In the genomic region with DNA sequence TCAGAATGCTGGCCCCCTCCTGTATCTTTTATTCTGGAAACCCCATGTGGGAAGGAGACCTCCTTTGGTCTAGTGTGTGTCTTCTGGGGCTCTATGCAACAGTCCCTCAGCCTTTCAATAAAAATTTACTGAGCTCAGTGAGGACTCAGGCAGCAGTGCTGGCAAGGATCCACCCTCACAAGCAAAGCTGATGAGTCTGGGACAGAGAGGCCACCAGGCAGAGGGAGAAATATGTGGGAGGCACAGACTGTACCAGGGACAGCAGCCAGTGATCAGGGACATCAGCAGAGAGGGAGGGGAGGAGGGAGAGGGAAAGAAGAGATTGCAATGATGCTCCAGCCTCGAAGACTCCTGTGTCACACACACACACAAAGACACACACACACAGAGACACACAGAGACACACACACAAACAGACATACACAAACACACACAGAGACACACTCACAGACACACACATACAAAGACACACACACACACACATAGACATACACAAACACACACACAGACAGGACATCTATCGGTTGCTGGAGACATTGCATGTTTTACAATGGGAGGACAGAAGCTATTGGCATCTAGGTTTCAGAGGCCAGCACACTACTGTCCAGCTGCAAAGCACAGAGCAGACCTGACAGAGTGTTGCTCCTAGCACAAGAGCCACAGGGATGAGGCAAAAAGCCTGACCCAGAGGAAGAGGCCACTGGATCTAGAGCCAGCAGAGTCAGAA, we compare ENCODE assay signal across 10 mouse cellular contexts. TPM values are rescaled to one million over a fixed set of nuclear protein-coding genes. Genes with fewer than 3 reads are reported as not detected.
DNase-seq lines count a peak whose midpoint lies in the region; ATAC-seq lines count a peak whose summit lies in the region.
"Had no signal": no experiment of that assay in that cellular context is flagged by ENCODE, and none has a peak within 500 bp of the region (broad histone marks: within the 10 kb centered on the region; RNA-seq: fewer than 3 reads in every experiment).

No protein-coding gene starts in this region.

- no peaks in the 10 kb centered on the region for H3K9me3 ChIP-seq in hindbrain, embryonic 16.5 days (ENCODE audit: control insufficient read depth, low read length)
- no peaks in the 10 kb centered on the region for H3K9me3 ChIP-seq in hindbrain, embryonic 11.5 days (ENCODE audit: control insufficient read depth, low read length)
- H3K9me3 ChIP-seq in embryonic facial prominence, embryonic 10.5 days: no peaks in the 10 kb centered on the region
- H3K9me3 ChIP-seq: embryonic facial prominence, embryonic 12.5 days had no signal

- H3K36me3 ChIP-seq in hindbrain, embryonic 16.5 days (ENCODE audit: control insufficient read depth, insufficient read depth, low read length): no peaks in the 10 kb centered on the region
- no peaks in the 10 kb centered on the region for H3K36me3 ChIP-seq in hindbrain, embryonic 11.5 days (ENCODE audit: control insufficient read depth, insufficient read depth, low read length)
- H3K36me3 ChIP-seq in embryonic facial prominence, embryonic 10.5 days (replicated peaks): no peaks in the 10 kb centered on the region
- H3K36me3 ChIP-seq: embryonic facial prominence, embryonic 12.5 days had no signal

- H3K4me3 ChIP-seq in hindbrain, embryonic 16.5 days (ENCODE audit: low read length): no peak overlapping the region
- no peak overlapping the region for H3K4me3 ChIP-seq in hindbrain, embryonic 11.5 days (ENCODE audit: low read depth, low read length)
- no peak overlapping the region for H3K4me3 ChIP-seq in embryonic facial prominence, embryonic 10.5 days
- H3K4me3 ChIP-seq: embryonic facial prominence, embryonic 12.5 days had no signal

- no peaks in the 10 kb centered on the region for H3K27me3 ChIP-seq in hindbrain, embryonic 16.5 days (replicated peaks; ENCODE audit: control insufficient read depth, insufficient read depth, low read length)
- no peaks in the 10 kb centered on the region for H3K27me3 ChIP-seq in hindbrain, embryonic 11.5 days (ENCODE audit: control insufficient read depth, insufficient read depth, low read length)
- no peaks in the 10 kb centered on the region for H3K27me3 ChIP-seq in embryonic facial prominence, embryonic 10.5 days (replicated peaks; ENCODE audit: low read depth, poor library complexity, severe bottlenecking)
- H3K27me3 ChIP-seq: embryonic facial prominence, embryonic 12.5 days had no signal

- H3K4me1 ChIP-seq in hindbrain, embryonic 16.5 days (ENCODE audit: control insufficient read depth, insufficient read depth, low read depth, low read length): peaks cover 11% of the 10 kb centered on the region; the same call in 1 of the 2 replicates
- no peaks in the 10 kb centered on the region for H3K4me1 ChIP-seq in hindbrain, embryonic 11.5 days (replicated peaks; ENCODE audit: control insufficient read depth, insufficient read depth, low read length)
- H3K4me1 ChIP-seq in embryonic facial prominence, embryonic 10.5 days: peaks cover 40% of the 10 kb centered on the region
- H3K4me1 ChIP-seq: embryonic facial prominence, embryonic 12.5 days had no signal

- ATAC-seq in hindbrain, embryonic 16.5 days: peak; percentile 32; the same call in 1 of the 2 replicates
- no peak for ATAC-seq in hindbrain, embryonic 11.5 days (ENCODE audit: low FRiP score)
- ATAC-seq in megakaryocyte-erythroid progenitor cell, adult 5-6 weeks (replicated peaks; ENCODE audit: low FRiP score, low TSS enrichment, poor library complexity, severe bottlenecking): no peak

- H3K9ac ChIP-seq in hindbrain, embryonic 16.5 days (ENCODE audit: low read depth, low read length): no peak overlapping the region
- H3K9ac ChIP-seq in hindbrain, embryonic 11.5 days (ENCODE audit: low read depth, low read length): no peak overlapping the region
- H3K9ac ChIP-seq: embryonic facial prominence, embryonic 12.5 days had no signal

- no peak overlapping the region for H3K4me2 ChIP-seq in hindbrain, embryonic 16.5 days (ENCODE audit: low read length)
- no peak overlapping the region for H3K4me2 ChIP-seq in hindbrain, embryonic 11.5 days (replicated peaks; ENCODE audit: low read depth, low read length)
- H3K4me2 ChIP-seq: embryonic facial prominence, embryonic 12.5 days had no signal

- no peak for DNase-seq in hindbrain, embryonic 11.5 days (ENCODE audit: low spot score)
- DNase-seq in cerebellum, adult 9-10 months: peak; percentile 34
- peak; percentile 34 for DNase-seq in gastrocnemius, postnatal 10 days
- peak; percentile 77 to 78 for DNase-seq in left cerebral cortex, postnatal 36 days (ENCODE audit: low spot score in 2 of 2)
- DNase-seq in embryo, embryonic 10 days (ENCODE audit: low spot score): no peak
- DNase-seq in embryonic facial prominence, embryonic 10.5 days (ENCODE audit: low spot score): no peak

- H3K27ac ChIP-seq in hindbrain, embryonic 16.5 days (ENCODE audit: low read depth, low read length): no peak overlapping the region
- H3K27ac ChIP-seq in hindbrain, embryonic 11.5 days (ENCODE audit: low read depth, low read length): no peak overlapping the region
- H3K27ac ChIP-seq in embryonic facial prominence, embryonic 10.5 days (replicated peaks): no peak overlapping the region
- H3K27ac ChIP-seq: embryonic facial prominence, embryonic 12.5 days had no signal

- intact Hi-C loops in left cerebral cortex, postnatal 36 days (cut with DNase I): loop anchor here (5.0 kb wide), 1 partner anchor 100 kb away; no protein-coding TSS in a partner anchor

- WGBS in hindbrain, embryonic 16.5 days: 76% methylated on average over 2 of the region's 2 CpGs
- WGBS in hindbrain, embryonic 11.5 days: 85% methylated on average over 2 of the region's 2 CpGs
- WGBS in embryonic facial prominence, embryonic 10.5 days: 74% methylated on average over 2 of the region's 2 CpGs

RNA-seq across cellular contexts. Expression of a gene that starts 27.6 kb away (rescaled TPM):
- 1.2 TPM in 2 replicates for polyA plus RNA-seq in hindbrain, embryonic 16.5 days (2015; fragmentation: Nextera tagmentation; extraction: Ambion mirVana)
- polyA plus RNA-seq in hindbrain, embryonic 11.5 days (2014; fragmentation: Nextera tagmentation; extraction: Ambion mirVana): 2.8 and 4.3 TPM in 2 replicates
- total RNA-seq in gastrocnemius, postnatal 10 days (2021): 1 to 10 TPM; 4.2 TPM
- total RNA-seq in left cerebral cortex, postnatal 36 days (2021): 10 to 100 TPM; 45.7 to 53.7 TPM
- total RNA-seq in megakaryocyte-erythroid progenitor cell, adult 5-6 weeks (2014; fragmentation: Nextera tagmentation): not detected in 2 replicates
- not detected in 2 replicates for total RNA-seq in megakaryocyte-erythroid progenitor cell, adult 5-6 weeks (2017)
- polyA plus RNA-seq in embryonic facial prominence, embryonic 10.5 days (2016; fragmentation: Nextera tagmentation; extraction: Ambion mirVana): 2.6 and 3.2 TPM in 2 replicates
- total RNA-seq: MEL had no signal

Comparison
In these comparisons a context has a peak if more than half of its experiments do, and no peak if none do; other contexts are left out.
1. DNase-seq: peak in cerebellum, adult 9-10 months (single experiment), gastrocnemius, postnatal 10 days (single experiment) and left cerebral cortex, postnatal 36 days (2 of 2); none in hindbrain, embryonic 11.5 days (single experiment), embryo, embryonic 10 days (single experiment) and embryonic facial prominence, embryonic 10.5 days (single experiment).
2. RNA of a gene that starts 27.6 kb away (total RNA-seq): 45.7 to 53.7 TPM in left cerebral cortex, postnatal 36 days; 4.2 TPM in gastrocnemius, postnatal 10 days and not detected in megakaryocyte-erythroid progenitor cell, adult 5-6 weeks; every median in the first group is over 4 times any median in the second.